Mouse (Mus musculus): ENCODE measurements around the gene 1700025G04Rik.

DNA sequence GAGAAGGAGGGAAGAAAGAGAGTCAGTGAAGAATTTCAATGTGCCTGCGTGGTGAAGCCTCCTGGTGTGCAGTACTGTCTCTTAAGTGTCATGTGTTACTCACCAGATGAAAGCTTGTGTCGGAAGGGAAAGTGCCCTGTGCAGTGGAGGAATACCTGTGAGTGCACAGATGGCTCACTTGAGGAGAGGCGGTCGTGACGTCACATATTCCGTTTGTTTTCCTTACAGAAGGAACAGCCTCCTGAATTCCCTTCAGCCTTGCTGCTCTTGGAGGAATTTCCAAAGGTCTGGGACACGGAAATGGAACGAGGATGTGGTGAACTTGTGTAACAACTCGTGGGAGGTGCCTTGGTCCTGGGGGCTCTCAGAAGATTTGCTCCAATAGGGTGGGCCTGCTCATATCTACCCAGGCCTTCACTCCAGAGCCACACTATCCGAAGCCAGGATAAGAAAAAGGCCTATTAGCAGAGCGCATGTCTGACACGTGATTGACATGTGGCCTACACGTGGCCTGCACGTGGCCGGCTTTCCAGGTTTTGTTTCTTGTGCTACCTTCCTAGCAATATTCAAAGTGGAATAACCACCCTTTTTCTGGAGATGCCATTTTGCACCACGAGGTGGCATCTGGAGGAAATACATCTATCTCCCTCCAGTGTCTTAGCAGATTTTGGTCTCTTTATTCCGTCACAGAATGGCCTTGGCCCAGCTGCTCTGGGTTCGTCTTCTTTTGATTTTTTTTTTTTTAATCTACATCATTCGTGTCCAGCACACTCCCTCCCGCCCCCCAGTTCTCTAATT, 238.7 kb downstream of the 1700025G04Rik start:
- TF ChIP-seq POLR2A (IDR thresholded peaks at IDR 0.05; ENCODE audit: borderline replicate concordance, extremely low read depth, low read depth, low read length) (no peak), CTCF (IDR thresholded peaks at IDR 0.05; ENCODE audit: insufficient read depth, low read length) (no peak)
